Mouse (Mus musculus): ENCODE measurements around the gene Tacc2. TPM values are rescaled to one million over a fixed set of nuclear protein-coding genes. Genes with fewer than 3 reads are reported as not detected.

The Tacc2 gene
- polyA plus RNA-seq, 1 experiment from 2014 or later = 19.8 TPM

- Histone ChIP-seq H3K4me1 (ENCODE audit: insufficient read depth, low read depth, low read length) (peaks cover 8% of the 10 kb centered on the region; the same call in 1 of the 2 replicates), H3K36me3 (ENCODE audit: insufficient read depth, low read length) (no peaks in the 10 kb centered on the region), H3K9me3 (ENCODE audit: low read length) (no peaks in the 10 kb centered on the region), H3K27ac (ENCODE audit: low read length) (no peak overlapping the region), H3K27me3 (replicated peaks; ENCODE audit: insufficient read depth, low read length) (no peaks in the 10 kb centered on the region), H3K9ac (replicated peaks; ENCODE audit: low read depth) (no peak overlapping the region), H3K4me2 (replicated peaks; ENCODE audit: low read depth, low read length) (no peak overlapping the region), H3K4me3 (ENCODE audit: low read depth, low read length) (no peak overlapping the region)
- 28% methylated on average over 6 of the region's 6 CpGs for WGBS
- ATAC-seq (no peak), DNase-seq (ENCODE audit: low spot score) (no peak)
- TF ChIP-seq CTCF (IDR thresholded peaks at IDR 0.05) = no peak
- no peak for TF ChIP-seq EP300 (IDR thresholded peaks at IDR 0.05)
These were observed 60.6 kb downstream of the Tacc2 start for GRCm38 (mm10) chr7:130637811-130638210.

- peaks cover 9% of the 10 kb centered on the region; the same call in 1 of the 2 replicates for H3K4me1 ChIP-seq (ENCODE audit: insufficient read depth, low read depth, low read length)
- WGBS = 55% methylated on average over 9 of the region's 9 CpGs
These were observed 63.4 kb downstream of the Tacc2 start for GRCm38 (mm10) chr7:130640681-130641080.

GRCm38 (mm10) chr7:130645332-130645993, 68.2 kb downstream of the Tacc2 start:
- WGBS = 15% methylated on average over 15 of the region's 15 CpGs
- H3K4me1 ChIP-seq (ENCODE audit: insufficient read depth, low read depth, low read length) = peaks cover 20% of the 10 kb centered on the region; the same call in 1 of the 2 replicates
- no peaks in the 10 kb centered on the region for H3K9me3 ChIP-seq (ENCODE audit: low read length)
- H3K4me2 ChIP-seq (replicated peaks; ENCODE audit: low read depth, low read length) = peak overlapping the region; percentile 98
- no peaks in the 10 kb centered on the region for H3K36me3 ChIP-seq (ENCODE audit: insufficient read depth, low read length)
- peak; percentile 78 for DNase-seq (ENCODE audit: low spot score)
- no peak for TF ChIP-seq CTCF (IDR thresholded peaks at IDR 0.05)
- TF ChIP-seq EP300 (IDR thresholded peaks at IDR 0.05) = peak; percentile 49; the same call in 1 of the 2 replicates
- H3K9ac ChIP-seq (replicated peaks; ENCODE audit: low read depth) = peak overlapping the region; percentile 88
- no peaks in the 10 kb centered on the region for H3K27me3 ChIP-seq (replicated peaks; ENCODE audit: insufficient read depth, low read length)
- H3K4me3 ChIP-seq (ENCODE audit: low read depth, low read length) = peak overlapping the region; percentile 60
- H3K27ac ChIP-seq (ENCODE audit: low read length) = peak overlapping the region; percentile 97
- peak; percentile 23 for ATAC-seq

More at GRCm38 (mm10) chr7:130640681-130641080, 63.4 kb downstream of the Tacc2 start:
- Histone ChIP-seq H3K36me3 (ENCODE audit: insufficient read depth, low read length) (no peaks in the 10 kb centered on the region), H3K9ac (replicated peaks; ENCODE audit: low read depth) (no peak overlapping the region), H3K4me2 (replicated peaks; ENCODE audit: low read depth, low read length) (no peak overlapping the region), H3K27ac (ENCODE audit: low read length) (peak overlapping the region; percentile 77), H3K9me3 (ENCODE audit: low read length) (no peaks in the 10 kb centered on the region), H3K4me3 (ENCODE audit: low read depth, low read length) (no peak overlapping the region), H3K27me3 (replicated peaks; ENCODE audit: insufficient read depth, low read length) (no peaks in the 10 kb centered on the region)
- TF ChIP-seq CTCF (IDR thresholded peaks at IDR 0.05) (no peak), EP300 (IDR thresholded peaks at IDR 0.05) (peak; percentile 90)
- DNase-seq (ENCODE audit: low spot score) = peak; percentile 93
- ATAC-seq = peak; percentile 83

GRCm38 (mm10) chr7:130645994-130646761, 68.9 kb downstream of the Tacc2 start:
- Histone ChIP-seq H3K9me3 (ENCODE audit: low read length) (no peaks in the 10 kb centered on the region), H3K9ac (replicated peaks; ENCODE audit: low read depth) (peak overlapping the region; percentile 88), H3K36me3 (ENCODE audit: insufficient read depth, low read length) (no peaks in the 10 kb centered on the region), H3K4me3 (ENCODE audit: low read depth, low read length) (peak overlapping the region; percentile 60), H3K27me3 (replicated peaks; ENCODE audit: insufficient read depth, low read length) (no peaks in the 10 kb centered on the region), H3K4me2 (replicated peaks; ENCODE audit: low read depth, low read length) (peak overlapping the region; percentile 98), H3K4me1 (ENCODE audit: insufficient read depth, low read depth, low read length) (peaks cover 20% of the 10 kb centered on the region; the same call in 1 of the 2 replicates), H3K27ac (ENCODE audit: low read length) (peak overlapping the region; percentile 97)
- WGBS = under 1% methylated on average over 45 of the region's 55 CpGs
- DNase-seq (ENCODE audit: low spot score) (peak; percentile 94), ATAC-seq (peak; percentile 90)
- peak; percentile 35 for TF ChIP-seq CTCF (IDR thresholded peaks at IDR 0.05)
- no peak for TF ChIP-seq EP300 (IDR thresholded peaks at IDR 0.05)

- H3K4me2 ChIP-seq (replicated peaks; ENCODE audit: low read depth, low read length) = peak overlapping the region; percentile 98
- H3K27ac ChIP-seq (ENCODE audit: low read length) = peak overlapping the region; percentile 97
- ATAC-seq (peak; percentile 76), DNase-seq (ENCODE audit: low spot score) (peak; percentile 96)
- no peaks in the 10 kb centered on the region for H3K27me3 ChIP-seq (replicated peaks; ENCODE audit: insufficient read depth, low read length)
- H3K9me3 ChIP-seq (ENCODE audit: low read length) = no peaks in the 10 kb centered on the region
- H3K4me3 ChIP-seq (ENCODE audit: low read depth, low read length) = peak overlapping the region; percentile 60
- peak overlapping the region; percentile 88 for H3K9ac ChIP-seq (replicated peaks; ENCODE audit: low read depth)
- no peak for TF ChIP-seq CTCF (IDR thresholded peaks at IDR 0.05)
- no peak for TF ChIP-seq EP300 (IDR thresholded peaks at IDR 0.05)
- peaks cover 20% of the 10 kb centered on the region; the same call in 1 of the 2 replicates for H3K4me1 ChIP-seq (ENCODE audit: insufficient read depth, low read depth, low read length)
- under 1% methylated on average over 16 of the region's 18 CpGs for WGBS
- H3K36me3 ChIP-seq (ENCODE audit: insufficient read depth, low read length) = no peaks in the 10 kb centered on the region
These were observed 69.5 kb downstream of the Tacc2 start for GRCm38 (mm10) chr7:130646762-130647139.

- 49% methylated on average over 4 of the region's 4 CpGs for WGBS
- no peak overlapping the region for H3K9ac ChIP-seq (replicated peaks; ENCODE audit: low read depth)
- H3K4me2 ChIP-seq (replicated peaks; ENCODE audit: low read depth, low read length) = peak overlapping the region; percentile 98
- H3K4me3 ChIP-seq (ENCODE audit: low read depth, low read length) = no peak overlapping the region
- TF ChIP-seq EP300 (IDR thresholded peaks at IDR 0.05) (no peak), CTCF (IDR thresholded peaks at IDR 0.05) (no peak)
- no peaks in the 10 kb centered on the region for H3K9me3 ChIP-seq (ENCODE audit: low read length)
- no peaks in the 10 kb centered on the region for H3K36me3 ChIP-seq (ENCODE audit: insufficient read depth, low read length)
- ATAC-seq (no peak), DNase-seq (ENCODE audit: low spot score) (peak; percentile 71)
- H3K27me3 ChIP-seq (replicated peaks; ENCODE audit: insufficient read depth, low read length) = no peaks in the 10 kb centered on the region
- peaks cover 15% of the 10 kb centered on the region; the same call in 1 of the 2 replicates for H3K4me1 ChIP-seq (ENCODE audit: insufficient read depth, low read depth, low read length)
- H3K27ac ChIP-seq (ENCODE audit: low read length) = peak overlapping the region; percentile 97; the same call in 1 of the 2 replicates
These were observed 70.8 kb downstream of the Tacc2 start for GRCm38 (mm10) chr7:130648061-130648460.
